Mouse (Mus musculus): ENCODE results near the gene Cdc42se2.

- TF ChIP-seq GATA1 (IDR thresholded peaks at IDR 0.05; ENCODE audit: borderline replicate concordance, low read length) (no peak), FLI1 (IDR thresholded peaks at IDR 0.05; ENCODE audit: low read length) (no peak)
Measured at GRCm38 (mm10) chr11:54762735-54763134, 24.7 kb downstream of the Cdc42se2 start.
